Mouse (Mus musculus) embryonic facial prominence, embryonic 13.5 days (tissue): ENCODE measurements around the gene Adprhl1. TPM values are rescaled to one million over a fixed set of nuclear protein-coding genes. Genes with fewer than 3 reads are reported as not detected.

Experiments used
- ATAC-seq: fragments of 200-750 bp; cut with Nextera tagmentation; 2 replicates; pipeline ENCODE4 v1.8.0; 2017; ENCODE audit warnings: low read depth; ENCODE audit not compliant: insufficient number of reproducible peaks, insufficient read depth, low FRiP score, low TSS enrichment
- H3K27ac ChIP-seq: fragments of 300-500 bp; sonication (generic); 2 replicates; pipeline ENCODE4 v1.5.1; 2015; ENCODE audit warnings: moderate library complexity, mild to moderate bottlenecking, inconsistent platforms
- H3K27me3 ChIP-seq: fragments of 300-500 bp; sonication (generic); 2 replicates; pipeline ENCODE4 v1.6.1; 2015; ENCODE audit warnings: mild to moderate bottlenecking, inconsistent platforms
- H3K36me3 ChIP-seq: fragments of 300-500 bp; sonication (generic); 2 replicates; pipeline ENCODE4 v1.6.1; 2015; ENCODE audit warnings: mild to moderate bottlenecking, inconsistent platforms
- H3K4me1 ChIP-seq: fragments of 300-500 bp; sonication (generic); 2 replicates; pipeline ENCODE4 v1.6.1; 2015; ENCODE audit warnings: inconsistent platforms
- H3K4me2 ChIP-seq: fragments of 300-500 bp; sonication (generic); 2 replicates; pipeline ENCODE4 v1.6.1; 2015; ENCODE audit warnings: moderate library complexity, mild to moderate bottlenecking, inconsistent platforms
- H3K4me3 ChIP-seq: fragments of 300-500 bp; sonication (generic); 2 replicates; pipeline ENCODE4 v1.5.1; 2015; ENCODE audit warnings: mild to moderate bottlenecking, inconsistent platforms
- H3K9ac ChIP-seq: fragments of 300-500 bp; sonication (generic); 2 replicates; pipeline ENCODE4 v1.6.1; 2015; ENCODE audit warnings: mild to moderate bottlenecking, inconsistent platforms
- H3K9me3 ChIP-seq: fragments of 300-500 bp; sonication (generic); 2 replicates; pipeline ENCODE4 v1.6.1; 2016; ENCODE audit warnings: inconsistent platforms
- WGBS: fragments of 180-500 bp; shearing (Covaris S2); methylation state at CpG from one replicate; pipeline ENCODE4 v1.1.7; 2015; ENCODE audit warnings: mixed read lengths; 5-methylcytosine and 5-hydroxymethylcytosine counted together
- microRNA counts: library from miRNA; unstranded; fragments of <30 nt; microRNA quantifications from one replicate; lab custom pipeline; 2016
- microRNA-seq: library from miRNA; unstranded; fragments of <30 nt; microRNA quantifications from one replicate; pipeline ENCODE4, GENCODE M21; 2016
- polyA plus RNA-seq: library from polyadenylated mRNA; unstranded; fragments of >200 nt; fragmentation: Nextera tagmentation; extraction: Ambion mirVana; gene quantifications from 2 replicates; pipeline ENCODE4 v1.2.1, GENCODE M21; 2015

The Adprhl1 gene
- polyA plus RNA-seq, 1 experiment from 2014 or later, result not detected

- Histone ChIP-seq H3K4me3 (no peak overlapping the region), H3K9me3 (no peaks in the 10 kb centered on the region), H3K4me2 (no peak overlapping the region), H3K27me3 (no peaks in the 10 kb centered on the region), H3K27ac (no peak overlapping the region), H3K9ac (no peak overlapping the region), H3K4me1 (no peaks in the 10 kb centered on the region), H3K36me3 (peaks cover 66% of the 10 kb centered on the region)
- no peak for ATAC-seq
- WGBS, result 88% methylated on average over 7 of the region's 7 CpGs
Observed at GRCm38 (mm10) chr8:13177173-13177852, 76.6 kb downstream of the Adprhl1 start.

- Histone ChIP-seq H3K9me3 (no peaks in the 10 kb centered on the region), H3K36me3 (peaks cover 80% of the 10 kb centered on the region), H3K27ac (no peak overlapping the region), H3K27me3 (no peaks in the 10 kb centered on the region), H3K9ac (no peak overlapping the region), H3K4me3 (no peak overlapping the region), H3K4me2 (no peak overlapping the region), H3K4me1 (no peaks in the 10 kb centered on the region)
- no peak for ATAC-seq
- WGBS, result 85% methylated on average over 1 of the region's 1 CpGs
Observed at GRCm38 (mm10) chr8:13175650-13176049, 78.3 kb downstream of the Adprhl1 start.

- H3K4me1 ChIP-seq, result no peaks in the 10 kb centered on the region
- H3K27me3 ChIP-seq, result no peaks in the 10 kb centered on the region
- H3K4me3 ChIP-seq, result no peak overlapping the region
- no peak overlapping the region for H3K4me2 ChIP-seq
- peaks cover 88% of the 10 kb centered on the region for H3K36me3 ChIP-seq
- H3K9ac ChIP-seq, result no peak overlapping the region
- 85% methylated on average over 4 of the region's 4 CpGs for WGBS
- no peak overlapping the region for H3K27ac ChIP-seq
- no peak for ATAC-seq
- H3K9me3 ChIP-seq, result no peaks in the 10 kb centered on the region
Observed at GRCm38 (mm10) chr8:13174811-13175210, 79.2 kb downstream of the Adprhl1 start.

GRCm38 (mm10) chr8:13174305-13174704, 79.7 kb downstream of the Adprhl1 start:
- no peak overlapping the region for H3K4me2 ChIP-seq
- ATAC-seq, result no peak
- H3K9ac ChIP-seq, result no peak overlapping the region
- H3K9me3 ChIP-seq, result no peaks in the 10 kb centered on the region
- H3K27ac ChIP-seq, result no peak overlapping the region
- 90% methylated on average over 4 of the region's 4 CpGs for WGBS
- H3K4me1 ChIP-seq, result no peaks in the 10 kb centered on the region
- peaks cover 93% of the 10 kb centered on the region for H3K36me3 ChIP-seq
- no peaks in the 10 kb centered on the region for H3K27me3 ChIP-seq
- no peak overlapping the region for H3K4me3 ChIP-seq

MicroRNAs within 50 kb of the gene (microRNA counts, 519-probe panel; counts per million panel counts)
- microRNA mmu-miR-1968 (lab: Ali Mortazavi, UCI), result 236 counts per million, percentile 44 among the panel's probes with 10 or more counts

Small RNA genes within 50 kb of the gene (microRNA-seq; reads per million reads assigned to microRNA genes)
- gene Mir1968, result 8.9 reads per million, percentile 26 among the genes with 10 or more reads in this experiment

Other genes with a start within 250 kb of the Adprhl1 start
- not detected in 2 replicates for gene F7, start 228.1 kb downstream of the Adprhl1 start, polyA plus RNA-seq
- gene F10, start 216.9 kb downstream of the Adprhl1 start, polyA plus RNA-seq, result 0.32 and 2.2 TPM in 2 replicates
- gene Proz, start 193.2 kb downstream of the Adprhl1 start, polyA plus RNA-seq, result 0.20 and 0.74 TPM in 2 replicates
- 48.9 and 50.1 TPM in 2 replicates for gene Pcid2, start 148.7 kb downstream of the Adprhl1 start, polyA plus RNA-seq
- gene Cul4a, start 148.5 kb downstream of the Adprhl1 start, polyA plus RNA-seq, result 89.4 and 100 TPM in 2 replicates
- 259 and 270 TPM in 2 replicates for gene Lamp1, start 95.0 kb downstream of the Adprhl1 start, polyA plus RNA-seq
- 14.3 and 17.3 TPM in 2 replicates for gene Grtp1, start 53.5 kb downstream of the Adprhl1 start, polyA plus RNA-seq
- 33.2 and 33.4 TPM in 2 replicates for gene Dcun1d2, start 34.0 kb upstream of the Adprhl1 start, polyA plus RNA-seq
- 53.1 and 62.3 TPM in 2 replicates for gene Tmco3, start 34.0 kb upstream of the Adprhl1 start, polyA plus RNA-seq
- gene Tfdp1, start 84.6 kb upstream of the Adprhl1 start, polyA plus RNA-seq, result 164 and 166 TPM in 2 replicates
- gene Atp4b, start 142.7 kb upstream of the Adprhl1 start, polyA plus RNA-seq, result not detected in 2 replicates
- 0.03 TPM in 1 of 2 replicates, not detected in the other for gene Grk1, start 150.9 kb upstream of the Adprhl1 start, polyA plus RNA-seq
- gene Tmem255b, start 181.0 kb upstream of the Adprhl1 start, polyA plus RNA-seq, result 0.38 TPM in 1 of 2 replicates, not detected in the other
- 15.4 and 17.5 TPM in 2 replicates for gene Gas6, start 240.3 kb upstream of the Adprhl1 start, polyA plus RNA-seq